Mouse (Mus musculus): Measurements from ENCODE around the gene Grpel1. TPM values are rescaled to one million over a fixed set of nuclear protein-coding genes. Genes with fewer than 3 reads are reported as not detected.

The Grpel1 gene
- total RNA-seq, 4 experiments from 2014 or later, result 20.7 to 22.7 (median 21.3) TPM

DNA sequence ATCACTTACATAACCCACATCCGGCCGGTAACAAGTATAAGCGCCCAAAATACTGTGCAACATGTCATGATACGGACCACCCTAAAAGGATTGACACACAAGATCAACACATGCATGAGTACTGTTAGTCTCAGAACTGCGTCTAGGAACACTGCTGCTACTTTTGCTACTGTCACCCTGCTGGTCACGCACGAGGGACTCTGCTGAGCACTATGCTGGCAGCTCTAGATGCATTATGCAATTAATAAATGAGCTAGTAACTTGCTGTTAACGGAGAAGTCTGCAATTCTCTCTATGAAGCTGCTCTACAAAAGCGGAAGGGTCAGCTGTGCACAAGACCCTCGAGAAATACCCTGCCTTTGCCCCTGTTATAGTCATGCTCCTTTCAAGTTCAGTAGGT lies 43.6 kb downstream of the Grpel1 start:
- no peak for DNase-seq (ENCODE audit: low spot score in 2 of 2)

DNA sequence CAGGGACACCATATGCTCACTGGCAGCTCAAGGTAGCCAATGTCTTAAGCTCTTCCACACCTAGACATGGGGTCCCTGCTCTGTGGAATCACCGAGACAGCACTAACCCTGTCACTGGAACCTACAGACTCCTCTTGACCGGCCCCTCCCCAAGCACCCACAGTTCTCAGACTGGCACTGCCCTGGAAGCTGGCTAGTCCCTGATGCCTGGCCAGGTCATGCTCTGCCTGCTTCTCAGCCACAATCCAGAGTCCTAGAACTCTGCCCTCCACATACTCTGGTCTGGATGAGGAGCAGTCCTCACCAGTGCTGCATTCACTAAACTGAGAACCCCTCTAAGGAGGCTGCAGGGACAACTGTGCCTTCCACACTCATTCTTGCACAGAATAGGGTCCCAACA lies 46.2 kb downstream of the Grpel1 start:
- no peak for DNase-seq (ENCODE audit: low spot score in 2 of 2)

DNA sequence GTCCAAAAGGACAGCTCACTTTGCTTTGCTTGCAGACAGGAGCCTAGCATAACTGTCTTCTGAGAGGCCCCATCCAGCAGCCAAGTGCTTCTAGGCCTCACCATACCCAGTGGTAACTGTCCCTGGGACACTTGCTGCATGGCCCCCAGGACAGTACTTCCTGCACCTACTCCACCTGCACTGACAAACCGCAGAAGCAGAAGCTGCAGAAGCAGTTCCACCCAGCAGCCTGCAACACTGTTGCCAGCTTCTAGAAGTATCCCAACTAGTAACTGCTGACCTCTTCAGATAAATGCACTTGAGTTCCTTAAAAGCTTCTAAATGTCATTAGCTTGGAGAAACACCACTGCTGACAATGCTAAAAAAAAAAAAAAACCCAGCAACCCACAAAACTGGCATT lies 50.3 kb downstream of the Grpel1 start:
- no peak for DNase-seq (ENCODE audit: low spot score in 2 of 2)

DNA sequence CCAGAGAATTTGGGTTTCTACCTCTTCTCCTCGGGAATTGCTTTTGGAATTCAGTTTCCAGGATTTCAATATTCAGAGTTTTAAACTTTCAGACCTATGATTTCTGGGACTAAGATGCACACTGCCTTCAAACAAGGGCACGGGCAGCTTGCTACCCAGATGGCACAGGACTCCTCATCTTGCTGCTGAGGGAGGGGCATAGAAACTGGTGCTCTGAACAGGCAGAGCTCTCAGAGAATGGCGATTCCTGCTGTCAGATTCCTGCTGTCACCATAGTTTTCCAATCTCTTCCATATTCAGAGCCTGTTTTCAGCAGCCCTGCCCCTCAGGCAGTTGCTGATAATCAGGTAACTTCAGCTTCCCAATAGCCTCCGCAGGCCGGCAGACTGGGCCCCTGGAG lies 50.8 kb downstream of the Grpel1 start:
- no peak for DNase-seq (ENCODE audit: low spot score in 2 of 2)

DNA sequence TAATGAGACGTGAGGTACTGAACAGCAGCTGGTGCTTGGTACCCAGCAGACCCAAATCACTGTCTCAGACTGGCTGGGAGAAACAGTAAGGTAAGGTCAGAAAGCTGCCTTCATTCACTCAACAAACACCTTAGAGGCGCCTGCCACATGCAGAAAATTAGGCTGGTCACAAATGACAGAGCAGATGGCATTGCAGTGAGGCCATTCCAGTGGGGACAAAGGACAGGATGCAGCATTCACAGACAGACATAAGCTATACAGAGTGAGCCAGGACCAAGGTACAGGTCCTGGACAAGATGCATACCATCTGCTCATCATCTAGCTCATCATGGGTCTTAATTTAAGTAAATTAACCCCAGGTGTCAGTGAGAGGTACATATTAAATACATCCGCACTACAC lies 52.8 kb downstream of the Grpel1 start:
- DNase-seq (ENCODE audit: low spot score in 2 of 2), result no peak

DNA sequence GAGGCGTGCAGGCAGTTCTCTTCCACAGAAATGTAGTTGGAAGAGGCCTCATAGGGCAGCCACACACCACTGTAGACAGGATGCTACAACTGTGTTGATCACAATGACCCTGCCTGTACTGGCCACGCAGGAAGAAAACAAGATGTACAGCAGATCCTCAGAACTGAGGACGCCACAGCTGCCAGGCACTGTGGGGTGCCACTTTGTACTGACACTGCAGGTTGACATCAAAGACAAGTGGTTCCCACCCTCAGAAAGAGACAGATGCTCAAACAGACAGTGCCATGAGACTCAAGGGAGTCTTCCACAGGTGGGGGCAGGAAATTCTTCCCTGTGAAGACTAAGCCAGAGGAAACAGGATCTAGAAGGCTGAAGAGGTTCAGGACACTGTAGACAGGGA lies 55.0 kb downstream of the Grpel1 start:
- no peak for DNase-seq (ENCODE audit: low spot score in 2 of 2)

DNA sequence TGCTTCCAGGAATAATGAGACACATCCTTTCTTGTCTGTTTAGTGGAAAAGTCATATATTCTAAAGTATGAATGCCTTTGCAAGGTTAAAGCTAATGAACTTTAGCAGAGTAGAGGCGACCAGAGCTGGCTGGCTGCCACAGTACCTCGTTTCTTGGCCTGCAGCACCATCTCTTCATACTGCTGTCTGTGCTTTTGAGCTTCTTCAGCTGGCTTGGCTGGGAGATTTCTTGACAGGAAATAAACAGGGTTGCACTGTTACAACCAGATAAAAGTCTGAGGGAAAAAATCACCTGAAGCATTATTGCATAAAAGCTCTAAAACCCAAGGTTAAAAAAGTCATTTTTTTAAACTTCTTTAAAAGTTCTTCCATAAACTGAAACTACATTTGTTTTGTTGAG lies 58.0 kb downstream of the Grpel1 start:
- no peak for DNase-seq (ENCODE audit: low spot score in 2 of 2)

DNA sequence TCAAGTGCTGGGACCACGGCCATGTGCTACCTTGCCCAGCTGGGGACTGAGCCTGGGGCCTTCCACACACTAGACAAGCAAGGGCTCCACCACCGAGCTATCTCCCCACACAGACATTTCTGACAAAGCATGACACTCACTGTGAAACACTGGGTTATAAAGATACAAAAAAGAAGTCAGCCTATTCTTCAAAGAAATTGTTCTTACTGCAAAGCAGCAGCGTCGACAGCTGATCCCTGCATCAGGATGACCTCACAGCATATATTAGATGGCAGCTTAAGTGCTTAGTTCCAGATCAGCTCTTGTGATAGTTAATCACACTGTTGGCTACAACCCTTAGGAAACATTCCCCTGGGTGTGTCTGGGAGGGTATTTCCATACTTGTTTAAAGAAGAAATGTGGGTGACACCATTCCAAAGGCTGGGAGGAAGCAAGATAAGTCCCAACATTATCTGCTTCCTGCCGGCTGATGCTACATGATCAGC lies 58.5 kb downstream of the Grpel1 start:
- DNase-seq (ENCODE audit: low spot score in 2 of 2), result no peak

Other genes starting within 250 kb of the Grpel1 start
- gene Sorcs2, start 66.9 kb upstream of the Grpel1 start, total RNA-seq (2022), result 10 to 100 TPM; 46.9 to 54.4 (median 48.9) TPM
- gene Tada2b, start 19.3 kb downstream of the Grpel1 start, total RNA-seq (2022), result 10 to 100 TPM; 35.2 to 37.2 (median 36.3) TPM
- 1 to 10 TPM in 3 of 4 experiments, under 1 TPM in 1; 0.87 to 1.7 (median 1.2) TPM for gene Ccdc96, start 19.6 kb downstream of the Grpel1 start, total RNA-seq (2022)
- 10 to 100 TPM; 74.3 to 92.7 (median 82.9) TPM for gene Tbc1d14, start 128.3 kb downstream of the Grpel1 start, total RNA-seq (2022)
- gene D5Ertd579e, start 231.0 kb downstream of the Grpel1 start, total RNA-seq (2022), result 100 to 1,000 TPM in 1 of 4 experiments, 10 to 100 TPM in 3; 92.0 to 121 (median 95.2) TPM

Data from layer of hippocampus, adult 8-10 months (tissue).